Mouse (Mus musculus): ENCODE measurements around the gene Cdc6. TPM values are rescaled to one million over a fixed set of nuclear protein-coding genes. Genes with fewer than 3 reads are reported as not detected.

The Cdc6 gene
- polyA plus RNA-seq, 2 experiments from 2014 or later, result 4.1 to 8.5 TPM

DNA sequence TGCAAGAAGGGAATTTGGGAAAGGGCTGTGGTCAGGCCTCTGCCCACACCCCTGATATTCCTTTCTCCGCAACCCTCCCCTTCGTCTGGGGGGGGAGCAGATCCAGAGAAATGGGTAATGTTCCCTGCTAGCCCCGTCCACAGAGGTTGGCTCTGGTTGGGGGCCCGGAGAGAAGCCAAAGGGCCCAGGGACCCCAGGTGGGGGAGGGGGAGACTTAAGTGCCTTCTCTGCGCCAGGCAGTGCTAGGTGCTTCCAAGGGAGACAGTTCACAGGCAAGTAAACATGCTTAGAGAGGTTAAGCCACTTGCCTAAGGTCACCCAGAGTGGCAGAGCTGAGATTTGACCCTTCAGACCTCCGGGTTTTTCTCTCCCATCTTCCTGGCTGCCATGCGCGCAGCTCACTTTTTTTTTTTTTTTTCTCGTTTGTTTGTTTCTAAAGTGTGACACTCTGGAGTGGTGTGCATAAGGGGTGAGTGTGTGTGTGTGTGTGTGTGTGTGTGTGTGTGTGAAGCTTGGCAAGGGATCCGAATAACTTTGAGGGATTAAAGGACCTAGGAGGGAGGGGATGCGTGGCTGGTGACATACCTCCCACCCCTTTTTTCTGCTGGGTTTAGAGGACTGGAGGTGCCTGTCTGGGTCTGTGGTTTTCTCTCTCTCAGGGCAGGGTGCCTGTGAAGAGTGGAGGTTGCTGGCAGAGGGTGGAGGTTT, 37.5 kb downstream of the Cdc6 start:
- peak; percentile 28 for ATAC-seq

DNA sequence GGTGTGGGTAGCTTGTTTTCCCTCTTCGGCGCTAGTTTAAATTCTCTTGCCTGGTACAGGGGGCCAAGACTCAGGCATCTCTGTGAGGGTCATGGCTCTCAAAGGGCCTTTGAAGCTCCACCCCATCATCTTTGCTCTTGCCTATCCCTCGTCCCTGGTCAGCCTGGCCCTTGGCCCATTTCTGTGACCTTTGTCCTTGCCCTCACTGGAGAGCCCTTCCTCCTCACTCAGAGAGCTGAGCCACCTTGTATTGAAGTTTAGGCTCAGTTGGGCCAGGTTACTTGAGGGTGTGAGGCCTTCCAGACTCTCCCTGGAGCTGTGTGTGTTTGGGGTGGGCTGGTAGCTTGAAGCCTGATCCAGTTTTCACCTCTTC, 38.0 kb downstream of the Cdc6 start:
- no peak for ATAC-seq

DNA sequence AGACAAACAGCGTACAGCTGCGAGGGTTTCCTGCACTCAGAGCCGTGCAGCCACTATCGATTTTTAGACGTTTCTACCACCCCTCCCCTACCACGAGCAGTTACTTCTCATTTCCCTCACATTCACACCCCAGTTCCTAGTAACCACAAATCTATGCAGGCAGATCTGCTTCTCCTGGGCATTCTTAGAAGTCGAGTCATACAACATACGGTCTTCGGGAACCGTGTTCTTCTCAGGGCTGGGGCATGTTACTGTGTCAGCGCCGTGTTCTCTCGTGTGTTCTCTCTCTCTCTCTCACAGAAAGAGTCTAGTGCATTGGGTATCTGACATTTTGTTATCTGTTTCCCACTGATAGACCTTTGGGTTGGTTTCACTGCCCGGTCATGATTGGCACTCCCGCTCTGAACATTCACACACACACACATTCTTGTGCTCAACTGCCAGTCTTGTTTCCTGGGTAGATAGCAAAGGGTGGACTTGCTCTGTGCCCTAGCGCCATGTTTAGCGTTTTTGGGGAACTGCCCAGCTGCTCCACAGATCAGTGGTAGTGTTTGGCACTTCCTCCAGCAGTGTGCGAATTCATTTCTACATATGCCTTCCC, 40.5 kb downstream of the Cdc6 start:
- peak; percentile 15 for ATAC-seq

DNA sequence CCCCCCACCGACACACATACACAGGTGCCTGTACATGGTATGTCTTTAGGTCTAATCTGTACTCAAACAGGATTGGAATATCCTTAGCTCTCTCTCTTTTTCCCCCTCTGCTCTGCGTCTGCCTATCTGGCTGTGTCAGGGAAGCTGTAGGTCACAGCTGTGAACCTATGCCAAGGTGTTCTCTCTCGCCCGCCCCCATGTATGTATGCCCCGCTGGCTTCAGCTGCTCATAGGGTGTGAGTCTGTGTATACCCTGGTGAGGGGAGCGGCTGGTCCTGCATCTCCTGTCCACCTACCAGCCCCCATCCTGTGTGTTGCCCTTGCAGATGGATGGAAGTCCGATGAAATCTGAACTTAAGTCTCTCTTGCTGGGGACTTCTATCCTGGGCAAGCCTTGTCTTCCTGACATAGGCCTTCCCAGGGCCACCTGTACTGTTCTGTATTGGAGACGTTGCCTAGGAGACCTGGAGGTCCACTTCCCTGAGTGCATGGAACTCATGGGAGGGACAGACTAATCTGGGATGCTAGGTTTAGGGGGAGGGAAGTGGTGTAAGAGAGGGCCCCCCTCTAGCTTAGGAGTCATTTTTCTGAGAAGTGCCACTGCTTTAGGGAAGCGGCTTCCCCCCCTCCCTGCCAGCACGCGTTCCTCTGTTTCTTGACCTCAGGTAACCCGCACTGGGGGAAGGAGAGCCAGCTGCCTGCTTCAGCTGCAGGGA, 41.8 kb downstream of the Cdc6 start:
- no peak for ATAC-seq

DNA sequence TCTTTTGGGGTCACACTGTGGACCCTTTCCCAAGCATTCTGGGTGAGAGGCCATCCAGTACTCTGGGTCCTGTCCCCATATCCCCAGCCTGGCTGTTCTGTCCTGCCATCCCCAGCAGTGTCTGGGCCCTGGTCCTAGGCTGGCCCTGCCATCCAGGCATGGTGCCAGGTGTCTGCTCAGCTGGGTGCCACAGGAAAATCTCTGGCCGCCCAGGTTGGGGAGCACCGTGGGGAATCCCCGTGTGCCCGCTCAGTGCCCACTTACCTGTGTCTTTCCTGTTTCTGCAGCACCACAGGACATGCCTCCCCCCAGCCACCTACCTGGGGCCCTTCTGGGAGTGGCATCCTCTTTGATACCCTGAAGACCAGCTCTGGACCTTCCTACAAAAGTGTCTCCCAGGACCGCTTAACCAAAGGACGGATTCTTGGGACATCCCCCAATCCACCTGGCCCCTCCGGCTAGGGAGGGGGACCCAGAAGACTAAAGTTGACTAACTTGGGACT, 42.4 kb downstream of the Cdc6 start:
- ATAC-seq, result no peak

DNA sequence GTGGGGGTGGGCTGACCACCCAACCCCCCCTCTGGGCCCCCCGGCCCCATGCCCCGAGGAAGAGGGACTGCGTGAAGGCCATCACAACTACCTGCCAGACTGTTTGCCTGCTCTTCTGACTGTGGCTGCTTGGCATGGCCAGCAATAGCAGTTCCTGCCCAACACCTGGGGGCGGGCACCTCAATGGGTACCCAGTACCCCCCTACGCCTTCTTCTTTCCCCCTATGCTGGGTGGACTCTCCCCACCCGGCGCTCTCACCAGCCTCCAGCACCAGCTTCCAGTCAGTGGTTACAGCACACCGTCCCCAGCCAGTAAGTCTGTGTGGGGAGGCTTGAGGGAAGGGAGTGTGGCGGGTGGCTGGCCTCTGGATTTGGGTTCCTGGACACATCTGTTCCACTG, 42.9 kb downstream of the Cdc6 start:
- no peak for ATAC-seq

DNA sequence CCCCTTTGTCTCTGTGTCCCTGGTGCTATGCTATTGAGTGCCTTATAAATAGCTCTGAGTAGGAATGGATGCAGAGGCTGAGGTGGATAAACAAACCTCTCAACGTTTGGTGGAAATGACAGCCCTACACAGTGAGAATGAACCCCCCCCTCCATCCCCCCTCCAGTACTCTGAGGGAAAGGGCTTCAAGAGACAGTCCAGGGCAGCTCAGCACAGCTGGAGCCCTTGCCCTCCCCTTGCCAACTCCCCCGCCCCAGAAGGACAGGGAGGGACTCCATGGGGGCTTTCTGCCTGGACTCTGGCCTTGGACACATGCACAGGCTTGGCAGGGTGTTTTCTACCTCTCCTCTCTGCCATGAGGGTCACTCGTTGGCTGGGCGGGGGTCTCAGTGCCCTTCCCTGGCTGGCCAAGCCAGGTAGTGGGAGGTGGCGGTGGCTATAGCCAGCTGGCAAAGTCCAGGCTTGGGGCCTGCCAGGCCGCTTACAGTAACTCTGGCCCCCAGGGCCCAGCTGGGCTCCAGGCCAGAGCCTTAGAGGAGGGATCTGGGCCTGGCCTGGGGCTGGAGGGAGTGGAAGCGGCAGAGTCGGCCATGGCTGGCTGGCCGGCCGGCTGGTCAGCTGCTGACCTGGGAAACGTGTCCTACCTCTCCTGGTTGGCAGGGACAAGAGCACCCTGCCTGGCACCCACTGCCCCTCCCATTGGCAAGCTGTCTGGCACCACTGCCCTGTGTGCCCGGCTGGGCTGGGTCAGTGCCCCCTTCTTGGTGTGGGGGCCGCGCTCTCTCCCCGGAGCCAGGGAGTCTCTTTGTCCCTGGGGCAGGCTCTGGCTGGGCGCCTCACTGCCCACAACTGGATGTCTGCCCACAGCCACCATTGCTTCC, 43.7 kb downstream of the Cdc6 start:
- ATAC-seq, result no peak

DNA sequence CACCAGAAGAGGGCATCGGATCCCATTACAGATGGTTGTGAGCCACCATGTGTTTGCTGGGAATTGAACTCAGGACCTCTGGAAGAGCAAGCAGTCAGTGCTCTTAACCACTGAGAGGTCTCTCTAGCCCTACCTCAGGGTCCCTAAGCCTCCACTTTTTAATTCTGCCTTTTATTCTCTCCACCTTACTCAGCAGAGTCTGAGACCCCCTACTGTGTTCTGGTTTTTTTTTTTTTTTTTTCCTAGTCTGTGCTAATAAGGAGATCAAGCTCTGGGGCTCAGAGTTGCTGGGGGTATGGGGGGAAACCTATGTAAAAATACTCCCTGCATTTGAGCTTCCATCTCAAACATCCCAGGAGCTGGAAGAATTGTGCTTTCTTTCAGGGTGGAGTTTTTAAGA, 44.5 kb downstream of the Cdc6 start:
- ATAC-seq, result no peak

DNA sequence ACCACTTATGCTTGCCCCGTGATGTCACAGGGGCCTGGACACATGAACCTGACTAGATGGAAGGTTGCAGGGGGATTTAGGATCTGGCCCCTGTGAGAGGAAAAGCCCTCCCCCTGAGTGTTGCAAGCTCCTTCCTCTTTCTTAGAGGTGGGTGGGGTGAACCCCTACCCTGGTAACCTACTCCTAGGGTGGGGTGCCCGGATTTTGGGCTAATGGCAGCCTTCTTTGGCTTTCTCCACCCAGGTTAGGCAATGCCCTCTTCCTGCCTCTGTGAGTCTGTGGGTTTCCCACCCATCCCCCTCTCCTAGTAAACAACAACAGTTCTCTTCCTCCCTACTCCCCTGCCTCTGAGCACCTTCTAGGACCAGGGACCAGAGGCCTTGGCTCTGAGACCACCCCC, 45.1 kb downstream of the Cdc6 start:
- ATAC-seq, result peak; percentile 41

DNA sequence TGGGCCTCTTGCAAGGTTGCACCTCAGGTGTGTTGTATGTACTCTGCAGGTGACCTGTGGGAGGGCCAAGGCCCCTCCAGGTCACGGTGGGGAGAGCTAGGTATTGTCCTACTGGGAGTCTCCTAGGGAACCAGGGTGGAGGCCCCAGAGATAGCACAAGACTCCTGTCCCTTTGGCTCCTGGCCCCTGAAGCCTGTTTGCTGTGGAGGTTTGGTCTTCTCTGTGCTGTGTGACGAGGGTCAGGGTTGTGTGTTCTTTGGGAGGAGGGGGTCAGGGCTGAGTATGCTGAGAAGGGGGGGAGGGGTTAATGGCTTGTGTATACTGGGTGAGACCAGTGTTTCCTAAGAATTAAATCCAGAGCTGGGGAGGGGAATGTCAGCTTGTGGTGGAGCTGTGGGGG, 45.8 kb downstream of the Cdc6 start:
- ATAC-seq, result no peak

DNA sequence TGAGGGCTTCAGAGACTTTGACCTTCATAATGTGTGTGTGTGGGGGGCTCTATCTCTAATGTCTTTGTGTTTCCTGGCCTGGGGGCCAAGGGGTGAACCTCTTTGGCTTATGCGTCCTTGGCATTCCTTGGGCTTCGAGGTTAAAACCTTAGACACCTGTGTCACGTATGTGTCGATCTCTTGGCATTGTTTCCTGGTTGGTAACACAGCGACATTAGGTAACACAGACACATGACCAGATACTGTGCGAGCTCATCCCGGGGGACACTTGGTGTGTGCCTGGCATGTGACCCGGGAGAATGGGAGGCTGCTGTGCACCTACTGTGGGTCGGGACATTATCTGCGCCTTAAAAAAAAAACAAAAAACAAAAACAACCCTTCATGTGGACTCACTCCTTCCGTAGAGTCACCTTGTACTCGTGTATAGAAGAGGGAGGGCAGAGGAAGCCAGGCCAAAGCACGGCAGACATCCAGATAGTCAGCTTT, 46.3 kb downstream of the Cdc6 start:
- no peak for ATAC-seq

DNA sequence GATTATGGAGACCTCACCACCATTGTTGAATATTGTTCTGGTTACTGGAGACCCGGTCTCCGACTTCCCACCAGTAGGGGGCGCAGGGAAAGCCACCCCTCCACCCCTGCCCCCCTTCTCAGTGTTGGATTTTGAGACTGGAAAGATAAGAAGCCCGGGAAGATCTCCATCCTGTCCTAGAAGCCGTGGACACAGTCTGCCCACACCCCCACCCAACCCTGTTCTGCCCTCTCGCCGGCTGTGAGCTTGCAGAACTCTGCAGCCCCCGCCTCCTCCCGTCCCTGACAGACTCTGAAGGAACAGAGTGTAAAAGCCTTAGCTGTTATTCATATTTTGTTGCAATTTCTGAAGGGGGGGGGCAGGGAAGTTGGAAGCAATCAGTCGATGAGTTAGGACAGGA, 46.8 kb downstream of the Cdc6 start:
- no peak for ATAC-seq

DNA sequence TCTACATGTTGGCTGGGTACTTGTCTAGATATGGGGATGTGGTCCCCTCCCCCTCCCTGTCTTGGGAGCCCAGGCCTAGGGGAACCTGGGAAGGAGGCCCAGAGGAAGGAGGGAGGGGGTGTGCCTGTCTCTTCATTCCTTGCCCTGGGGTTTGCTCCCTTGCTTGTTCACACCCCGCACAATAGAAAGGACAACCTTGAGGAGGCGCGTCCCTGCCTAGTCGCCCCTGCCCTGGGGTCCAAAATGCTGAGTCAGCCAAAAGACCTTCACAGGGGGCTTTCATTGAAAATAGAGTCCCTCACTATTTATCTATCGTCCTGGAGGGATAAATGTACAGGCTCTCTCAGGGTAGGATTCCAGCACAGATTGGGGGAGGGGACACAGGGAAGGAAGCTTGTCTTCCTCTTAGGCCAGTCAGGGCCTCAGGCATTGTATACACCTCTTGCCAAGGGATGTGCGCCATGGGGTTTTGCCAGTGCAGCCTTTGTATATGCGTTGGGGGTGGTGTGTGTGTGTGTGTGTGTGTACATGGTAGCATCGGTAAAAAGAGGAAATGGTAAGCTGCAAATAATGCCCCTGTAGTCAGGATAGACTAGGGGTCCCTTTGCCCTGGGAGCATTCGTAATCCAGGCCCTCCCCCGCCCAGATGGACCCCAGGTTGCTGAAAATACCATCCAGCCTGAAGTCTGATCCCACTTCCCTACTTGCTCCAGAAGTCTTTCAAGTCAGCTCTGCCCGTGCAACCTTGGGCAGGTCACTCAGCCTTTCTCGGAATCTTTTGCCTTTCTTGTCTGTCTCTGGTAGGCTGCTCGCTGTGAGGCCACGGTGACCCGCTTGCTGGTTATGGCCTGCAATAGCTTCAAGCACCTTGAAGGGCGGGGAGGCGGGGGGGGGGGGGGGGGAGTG, 47.5 kb downstream of the Cdc6 start:
- ATAC-seq, result no peak

DNA sequence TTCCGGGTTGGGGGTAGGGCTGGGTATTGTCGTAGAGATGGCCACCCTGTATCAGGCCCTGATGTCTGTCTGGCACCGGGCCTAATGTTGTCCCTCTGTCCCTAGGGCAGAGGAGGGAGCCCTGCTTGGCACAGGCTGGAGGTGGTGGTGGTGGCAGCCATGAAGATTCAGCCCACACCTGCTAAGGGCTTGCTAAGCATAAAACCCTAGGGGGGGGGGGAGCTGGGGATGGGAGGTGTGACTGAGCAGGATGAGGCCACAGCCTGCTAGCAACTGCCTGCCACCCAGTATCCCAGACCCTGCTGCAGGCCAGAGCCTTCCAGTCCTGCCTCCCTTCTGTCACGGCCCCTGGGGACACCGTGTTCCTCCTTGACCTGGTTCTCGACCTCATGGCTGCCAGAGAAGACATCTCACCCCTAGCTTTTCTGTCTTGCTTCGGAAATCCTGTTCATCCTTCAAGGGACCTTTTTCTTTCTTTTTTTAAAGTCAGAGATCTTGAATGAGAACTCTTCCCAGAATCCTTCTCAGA, 48.2 kb downstream of the Cdc6 start:
- no peak for ATAC-seq

DNA sequence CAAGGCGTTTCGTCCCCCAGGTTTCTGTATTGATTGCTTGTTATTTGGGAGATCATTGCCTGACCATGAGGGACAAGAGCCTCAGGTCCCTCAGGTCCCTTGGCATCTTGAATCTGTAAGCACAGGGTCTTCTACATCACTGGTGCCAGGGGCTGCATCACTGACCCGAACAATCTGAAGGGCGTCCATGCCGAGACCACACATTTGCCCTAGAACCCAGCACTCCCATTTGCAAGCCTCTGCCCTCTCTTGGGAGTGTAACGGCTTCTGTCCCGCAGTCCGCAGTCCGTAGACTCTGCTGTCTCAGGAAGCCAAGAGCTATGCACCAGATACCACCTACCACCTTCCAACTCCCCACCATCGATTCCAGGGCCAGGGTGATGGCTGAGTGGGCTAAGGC, 48.7 kb downstream of the Cdc6 start:
- ATAC-seq, result no peak

DNA sequence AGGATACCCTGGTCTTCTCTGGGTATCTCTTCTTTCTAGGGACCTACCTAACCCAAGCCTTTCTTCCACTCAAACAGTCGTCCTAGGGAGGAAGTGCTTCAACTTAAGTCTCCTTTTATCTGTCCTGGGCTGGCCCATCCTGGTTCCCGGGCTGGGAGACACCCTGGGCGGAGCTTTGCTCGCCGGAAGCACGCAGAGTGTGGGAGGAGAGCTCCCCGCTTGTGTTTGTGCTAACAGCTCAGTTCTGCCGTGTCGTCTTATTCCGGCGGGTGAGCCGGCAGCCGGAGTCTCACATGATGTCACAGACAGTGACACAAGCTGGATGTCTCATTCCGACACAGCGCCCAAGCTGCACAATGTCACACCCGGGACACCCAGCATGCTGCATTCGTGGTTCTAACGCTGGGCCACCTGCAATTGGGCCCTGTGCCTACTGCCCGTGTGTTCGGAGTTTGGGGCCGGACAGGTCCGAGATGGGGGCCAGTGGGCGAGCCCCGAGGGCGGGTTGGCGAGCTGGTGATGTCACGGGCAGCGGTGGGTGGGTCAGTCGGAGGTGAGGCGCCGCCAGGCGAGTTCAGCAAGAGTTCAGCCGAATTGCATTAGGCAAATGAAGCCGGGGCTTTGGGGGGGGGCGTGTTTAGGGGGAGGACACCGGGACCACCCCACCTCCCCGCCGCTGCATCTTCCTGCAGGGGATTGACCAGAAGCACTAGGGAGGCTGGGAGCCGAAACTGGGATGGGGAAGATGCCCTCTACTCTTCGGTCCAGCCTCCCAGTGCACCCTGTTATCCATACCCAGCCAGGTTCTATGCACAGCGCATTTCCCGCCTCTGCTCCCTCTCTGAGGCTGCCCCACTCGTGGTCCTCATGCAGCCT, 52.1 kb downstream of the Cdc6 start:
- peak; percentile 85 for ATAC-seq

DNA sequence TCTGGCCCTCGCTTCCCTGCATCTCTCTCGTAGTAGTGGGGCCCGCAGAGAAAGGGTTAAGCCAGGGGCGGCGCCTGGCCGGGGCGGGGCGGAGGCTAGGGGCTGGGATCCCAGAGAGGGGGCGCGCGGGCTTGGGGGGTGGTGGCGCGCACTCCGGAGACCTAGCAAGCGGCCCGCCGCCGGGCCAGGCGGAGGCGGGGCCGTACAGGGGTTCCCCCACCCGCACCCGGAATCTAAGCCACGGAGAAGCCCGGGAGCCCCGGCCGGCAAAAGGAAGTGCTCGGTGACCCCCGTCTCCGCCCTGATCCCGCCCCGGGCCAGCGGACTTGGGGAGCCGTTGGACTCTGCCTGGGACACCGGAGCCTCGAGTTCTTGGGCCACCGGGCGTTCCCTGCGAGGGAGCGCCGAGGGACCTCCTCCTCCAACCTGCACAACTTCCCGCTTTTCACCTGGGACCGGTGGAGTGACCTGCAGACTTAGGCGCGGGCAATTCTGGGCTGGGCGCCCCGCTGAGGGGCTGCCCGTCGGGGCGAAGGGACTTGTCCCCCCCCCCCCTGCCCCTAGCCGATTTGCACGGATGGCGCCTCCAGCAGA, 52.8 kb downstream of the Cdc6 start:
- peak; percentile 16 for ATAC-seq

DNA sequence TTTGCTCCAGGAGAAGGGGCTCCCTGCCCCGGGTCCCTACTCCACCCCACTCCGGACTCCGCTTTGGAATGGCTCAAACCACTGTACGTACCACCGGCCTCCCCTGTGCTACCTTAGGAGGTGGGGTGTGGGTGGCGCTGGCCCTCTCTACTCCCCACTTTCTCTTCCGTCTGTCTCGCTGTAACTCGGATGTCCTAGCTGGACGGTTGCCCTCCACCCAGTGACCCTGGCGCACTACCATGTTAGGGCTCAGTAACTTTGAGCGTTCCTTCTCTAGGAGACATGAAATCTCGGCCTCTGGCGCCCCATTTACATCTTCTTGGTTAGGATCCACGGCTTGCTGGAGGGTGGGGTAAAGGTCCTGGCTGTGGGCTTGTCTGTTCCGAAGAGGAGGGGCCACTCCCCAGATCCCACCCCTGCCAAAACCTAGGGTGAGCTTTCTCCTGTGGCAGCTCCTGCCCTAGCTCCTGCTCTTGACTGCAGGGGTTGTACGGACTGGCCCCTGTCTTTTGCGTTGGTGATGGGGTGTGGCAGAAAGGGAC, 53.5 kb downstream of the Cdc6 start:
- ATAC-seq, result no peak

DNA sequence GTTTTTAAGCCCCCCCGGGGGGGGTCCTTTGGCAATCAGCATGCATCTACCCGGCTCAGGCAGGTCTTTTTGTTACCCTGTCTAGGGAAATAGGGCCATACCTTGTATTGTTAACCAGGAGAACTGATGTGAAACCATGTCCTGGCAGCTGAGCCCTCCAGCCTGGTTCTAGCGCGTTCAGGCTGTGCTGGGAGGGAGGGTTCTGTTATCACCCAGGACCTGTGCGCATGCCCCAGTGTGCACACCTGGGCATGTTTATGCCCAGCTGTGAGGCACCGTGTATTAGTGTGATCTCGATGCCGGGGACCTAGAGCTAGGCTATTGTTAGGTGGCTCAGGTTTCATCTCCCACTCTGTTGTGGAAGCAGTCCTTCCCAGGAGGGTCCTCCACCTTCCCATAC, 54.2 kb downstream of the Cdc6 start:
- ATAC-seq, result no peak
